Mouse (Mus musculus) spleen, postnatal 4 days (tissue): Measurements from ENCODE around the gene Gm9821.

Experiments used
- DNase-seq, 2 experiments: peaks; one replicate each; pipeline ENCODE4 v3.0.0; 2022; ENCODE audit warnings: low spot score in 2 of 2

The Gm9821 gene

GRCm38 (mm10) chr2:91945483-91945882 is at the start of gene Gm9821:
Gene Gm9821, plus strand, starts transcription at chr2:91945703.
- DNase-seq: no peak

DNA sequence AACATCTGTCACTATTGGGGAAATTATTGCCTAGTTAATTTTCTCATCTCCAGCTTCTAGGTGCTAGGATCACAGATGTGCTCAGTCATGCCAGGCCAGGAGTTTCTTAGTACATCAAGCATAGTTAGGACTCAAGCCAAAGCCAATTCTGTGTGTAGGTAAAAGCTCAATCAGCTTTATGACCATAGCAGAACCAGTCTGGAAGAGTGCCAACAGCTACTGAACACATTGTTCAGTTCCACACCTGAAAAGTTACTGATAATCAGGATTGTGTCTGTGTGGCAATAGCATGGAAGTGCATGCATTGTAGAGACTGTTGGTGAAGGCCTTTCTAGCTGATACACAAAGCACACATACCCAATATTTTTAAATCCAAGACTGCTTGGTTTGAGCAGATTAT is 47.5 kb upstream of the Gm9821 start:
- DNase-seq: no peak

DNA sequence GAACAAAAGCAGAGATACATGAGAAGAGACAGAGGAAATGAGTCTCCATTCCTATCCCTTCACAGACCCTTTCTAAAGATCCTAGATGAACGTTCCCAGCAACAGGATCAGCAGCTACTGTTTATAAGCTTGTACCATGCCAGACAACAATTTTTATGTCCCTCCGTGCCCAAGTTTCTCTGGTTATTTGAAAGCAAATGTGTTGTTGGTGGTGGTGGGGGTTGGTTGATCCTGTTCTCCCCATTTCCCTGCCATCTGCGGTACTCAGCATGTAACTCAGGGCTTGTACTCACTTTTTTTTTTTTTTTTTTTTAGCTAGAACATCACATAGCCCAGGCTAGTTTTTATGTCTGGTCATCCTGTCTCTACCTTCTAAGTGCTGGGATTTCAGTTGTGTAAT is 46.4 kb upstream of the Gm9821 start:
- DNase-seq: no peak

- DNase-seq: no peak
These were observed 45.1 kb upstream of the Gm9821 start for GRCm38 (mm10) chr2:91900431-91900830.

- DNase-seq: no peak
These were observed 43.2 kb upstream of the Gm9821 start for GRCm38 (mm10) chr2:91902336-91902735.

GRCm38 (mm10) chr2:91903171-91903925 is 42.2 kb upstream of the Gm9821 start:
- DNase-seq: no peak

GRCm38 (mm10) chr2:91904618-91905307 is 40.7 kb upstream of the Gm9821 start:
- no peak for DNase-seq

- no peak for DNase-seq
These were observed 39.4 kb upstream of the Gm9821 start for GRCm38 (mm10) chr2:91906141-91906540.

DNA sequence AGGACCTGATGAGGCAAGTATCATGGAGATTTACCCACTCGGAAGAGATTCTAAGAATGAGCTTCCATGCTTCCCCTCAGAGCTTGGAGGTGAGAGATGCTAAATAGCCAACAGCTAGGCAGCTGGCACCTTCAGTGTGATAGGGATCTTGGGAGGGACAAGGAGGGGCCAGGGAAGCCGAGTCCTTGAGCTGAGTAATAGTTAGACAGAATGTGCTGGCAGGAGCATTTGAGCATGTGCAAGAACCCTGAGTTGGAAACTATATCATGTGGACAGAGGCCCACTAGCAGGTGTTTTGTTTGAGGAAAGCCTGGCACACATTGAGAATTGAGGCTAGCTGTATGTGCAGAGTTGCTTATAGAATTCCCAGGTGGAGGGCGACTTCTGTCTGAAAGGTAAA is 32.9 kb upstream of the Gm9821 start:
- no peak for DNase-seq

- DNase-seq: no peak
These were observed 32.0 kb upstream of the Gm9821 start for GRCm38 (mm10) chr2:91913328-91914110.

- DNase-seq: no peak
These were observed 29.0 kb upstream of the Gm9821 start for GRCm38 (mm10) chr2:91916346-91916977.

- DNase-seq: no peak
These were observed 28.4 kb upstream of the Gm9821 start for GRCm38 (mm10) chr2:91917096-91917495.

- peak in 1 of 2 experiments; percentile 28 for DNase-seq
These were observed 25.4 kb upstream of the Gm9821 start for GRCm38 (mm10) chr2:91920130-91920529.

- DNase-seq: peak; percentile 59 to 87
These were observed 24.2 kb upstream of the Gm9821 start for GRCm38 (mm10) chr2:91921181-91921789.

- peak; percentile 48 to 74 for DNase-seq
These were observed 23.5 kb upstream of the Gm9821 start for GRCm38 (mm10) chr2:91921790-91922570.

GRCm38 (mm10) chr2:91922586-91923414 is 22.7 kb upstream of the Gm9821 start:
- DNase-seq: peak; percentile 12 to 64

- peak; percentile 64 to 84 for DNase-seq
These were observed 21.8 kb upstream of the Gm9821 start for GRCm38 (mm10) chr2:91923415-91924337.

GRCm38 (mm10) chr2:91924726-91925125 is 20.8 kb upstream of the Gm9821 start:
- DNase-seq: no peak

DNA sequence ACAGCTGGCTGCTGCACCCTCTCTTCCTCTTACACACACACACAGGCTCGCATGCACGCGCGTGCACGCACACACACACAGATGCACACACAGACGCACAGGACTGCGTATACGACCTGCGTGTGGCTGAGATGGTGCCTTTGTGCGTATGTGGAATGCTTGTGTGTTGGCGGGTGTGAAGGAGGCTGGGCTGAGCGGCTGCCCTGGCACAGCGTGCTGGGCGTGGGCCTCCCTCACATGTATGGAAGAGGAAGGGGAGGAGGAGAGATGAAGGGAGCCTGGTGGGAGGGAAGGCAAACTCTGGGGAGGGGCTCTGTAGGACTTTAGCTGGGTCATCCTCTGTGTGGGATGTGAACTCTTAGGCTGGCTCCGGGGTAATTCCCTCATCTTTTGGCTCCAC is 20.1 kb upstream of the Gm9821 start:
- no peak for DNase-seq
